Comparison of ENCODE assay signal across 29 mouse cellular contexts in the genomic region with DNA sequence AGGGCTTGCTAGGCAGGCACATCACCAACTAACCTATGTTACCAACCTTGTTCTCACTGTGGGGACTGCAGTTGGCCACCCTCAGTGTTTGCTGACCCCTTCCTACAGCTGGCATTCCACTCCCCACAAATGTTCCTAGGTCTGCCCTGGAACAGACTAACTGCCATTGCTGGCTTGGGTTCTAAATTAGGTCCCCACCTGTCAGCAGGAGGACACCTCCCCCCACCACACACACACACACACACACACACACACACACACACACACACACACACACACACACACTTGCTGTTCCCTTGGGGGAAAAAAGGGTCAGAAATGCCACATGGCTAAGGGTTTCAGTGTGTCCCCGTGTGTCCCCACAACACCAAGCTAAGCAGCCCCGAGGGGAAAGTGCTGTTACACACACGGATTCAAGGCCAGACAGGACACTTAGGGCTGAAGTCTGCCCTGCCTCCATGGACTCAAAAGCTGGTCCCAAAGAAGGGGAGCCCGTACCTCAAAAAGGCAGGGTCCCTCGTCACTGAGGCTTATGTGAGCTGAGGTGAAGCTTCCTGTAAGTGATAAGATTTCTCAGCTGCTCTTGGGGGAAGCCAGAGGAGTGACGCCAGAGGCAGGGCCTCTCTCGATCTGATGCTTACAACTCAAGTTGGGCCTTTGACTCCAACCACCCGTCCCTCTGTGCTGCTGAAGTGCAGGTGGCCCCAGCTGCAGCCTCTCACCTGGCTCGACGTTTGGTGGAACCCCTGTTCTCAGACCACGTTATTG.
DNase-seq lines count a peak whose midpoint lies in the region; ATAC-seq and TF ChIP-seq lines count a peak whose summit lies in the region.
"Had no signal": no experiment of that assay in that cellular context is flagged by ENCODE, and none has a peak within 500 bp of the region (broad histone marks: within the 10 kb centered on the region; RNA-seq: fewer than 3 reads in every experiment).

No protein-coding gene starts in this region.

- TF ChIP-seq POLR2A in thymus, adult 2 months (IDR thresholded peaks at IDR 0.05; ENCODE audit: control insufficient read depth, extremely low read depth, insufficient read depth, low read length, poor library complexity) = 0 out of 2 replicates have a peak, but pooled peaks have one; percentile 17

- no peak for ATAC-seq in megakaryocyte, adult 5-6 weeks (ENCODE audit: poor library complexity, severe bottlenecking)
- ATAC-seq: activated CD4-positive, CD25-positive, alpha-beta regulatory T cell, adult 4 months; forebrain, embryonic 15.5 days; hindbrain, postnatal 0 days had no signal

- peak; percentile 54 for DNase-seq in CD4-positive helper T cell, adult 2 months (ENCODE audit: low read depth, low spot score)
- no peak for DNase-seq in limb, embryonic 10.5 days (ENCODE audit: low spot score)
- no peak for DNase-seq in thymus, adult 2 months
- DNase-seq in thymus, postnatal 25 days = peak; percentile 29
- DNase-seq in lung, postnatal 14 days = no peak
- DNase-seq in gastrocnemius, postnatal 14 days = no peak
- no peak for DNase-seq in gastrocnemius, postnatal 4 days (ENCODE audit: low spot score in 2 of 2)
- DNase-seq: adrenal gland, adult 8-10 months; adrenal gland, postnatal 25 days; cerebellum, adult 11-12 months; cerebellum, adult 8-10 months; cerebellum, postnatal 10 days; cerebellum, postnatal 36 days; embryo, embryonic 11 days; gastrocnemius, postnatal 36 days; heart, adult 18-20 months; heart, postnatal 10 days; heart, postnatal 4 days had no signal

- peak overlapping the region; percentile 34; the same call in 1 of the 2 replicates for H3K27ac ChIP-seq in limb, embryonic 10.5 days
- H3K27ac ChIP-seq in thymus, adult 2 months (ENCODE audit: control insufficient read depth, insufficient read depth, low read length) = peak overlapping the region; percentile 39; the same call in 1 of the 2 replicates
- H3K27ac ChIP-seq: embryonic facial prominence, embryonic 10.5 days; embryonic facial prominence, embryonic 13.5 days; forebrain, embryonic 12.5 days; forebrain, embryonic 15.5 days; heart, embryonic 15.5 days; hindbrain, embryonic 14.5 days; hindbrain, postnatal 0 days had no signal

- intact Hi-C loops in gastrocnemius, postnatal 14 days (cut with DNase I; ENCODE audit: low total_unique reads) = no loop called here

- H3K4me3 ChIP-seq in limb, embryonic 10.5 days = no peak overlapping the region
- H3K4me3 ChIP-seq in thymus, adult 2 months (ENCODE audit: control insufficient read depth, insufficient read depth, low read length) = no peak overlapping the region
- H3K4me3 ChIP-seq: embryonic facial prominence, embryonic 10.5 days; embryonic facial prominence, embryonic 13.5 days; erythroblast, embryonic 14.5 days; forebrain, embryonic 12.5 days; forebrain, embryonic 15.5 days; heart, embryonic 12.5 days; heart, embryonic 15.5 days had no signal

- 83% methylated on average over 11 of the region's 11 CpGs for WGBS in limb, embryonic 10.5 days
- WGBS in thymus, adult 2 months = 24% methylated on average over 11 of the region's 11 CpGs

- H3K36me3 ChIP-seq in limb, embryonic 10.5 days = no peaks in the 10 kb centered on the region
- H3K36me3 ChIP-seq in thymus, adult 2 months (ENCODE audit: control insufficient read depth, insufficient read depth, low read length) = no peaks in the 10 kb centered on the region
- H3K36me3 ChIP-seq: embryonic facial prominence, embryonic 10.5 days; embryonic facial prominence, embryonic 13.5 days; forebrain, embryonic 12.5 days; forebrain, embryonic 15.5 days had no signal

- peaks cover 14% of the 10 kb centered on the region; the same call in 1 of the 2 replicates for H3K4me1 ChIP-seq in limb, embryonic 10.5 days
- H3K4me1 ChIP-seq in thymus, adult 2 months (replicated peaks; ENCODE audit: control insufficient read depth, insufficient read depth, low read length) = peaks cover 36% of the 10 kb centered on the region
- H3K4me1 ChIP-seq: forebrain, embryonic 12.5 days; forebrain, embryonic 15.5 days had no signal

- no peaks in the 10 kb centered on the region for H3K27me3 ChIP-seq in limb, embryonic 10.5 days (ENCODE audit: low read depth, poor library complexity, severe bottlenecking)
- no peaks in the 10 kb centered on the region for H3K27me3 ChIP-seq in thymus, adult 2 months (ENCODE audit: control insufficient read depth, insufficient read depth, low read length)
- H3K27me3 ChIP-seq: embryonic facial prominence, embryonic 13.5 days; forebrain, embryonic 12.5 days; forebrain, embryonic 15.5 days; heart, embryonic 15.5 days had no signal

- no peaks in the 10 kb centered on the region for H3K9me3 ChIP-seq in limb, embryonic 10.5 days (replicated peaks)
- H3K9me3 ChIP-seq: embryonic facial prominence, embryonic 10.5 days; embryonic facial prominence, embryonic 13.5 days; forebrain, embryonic 12.5 days; forebrain, embryonic 15.5 days; heart, embryonic 12.5 days; heart, embryonic 15.5 days had no signal

- no peak for TF ChIP-seq CTCF in thymus, adult 2 months (IDR thresholded peaks at IDR 0.05; ENCODE audit: borderline replicate concordance, control insufficient read depth, extremely low read depth, insufficient read depth, low read length, poor library complexity)

Comparison
In these comparisons a context has a peak if more than half of its experiments do, and no peak if none do; other contexts are left out.
1. DNase-seq: peak in CD4-positive helper T cell, adult 2 months (single experiment) and thymus, postnatal 25 days (single experiment); none in limb, embryonic 10.5 days (single experiment), thymus, adult 2 months (single experiment), lung, postnatal 14 days (single experiment), gastrocnemius, postnatal 14 days (single experiment) and gastrocnemius, postnatal 4 days (0 of 2).